Mouse (Mus musculus) spleen, adult 18-20 months (tissue): ENCODE measurements around the gene Pitpnb.

Experiments used
- DNase-seq, 2 experiments: peaks; one replicate each; pipeline ENCODE4 v3.0.0; 2022; ENCODE audit warnings: mixed read lengths in 2 of 2

The Pitpnb gene

GRCm38 (mm10) chr5:111399271-111399670 lies 68.7 kb downstream of the Pitpnb start:
- no peak for DNase-seq

- DNase-seq, result no peak
Observed at GRCm38 (mm10) chr5:111401879-111402650, 71.5 kb downstream of the Pitpnb start.

DNA sequence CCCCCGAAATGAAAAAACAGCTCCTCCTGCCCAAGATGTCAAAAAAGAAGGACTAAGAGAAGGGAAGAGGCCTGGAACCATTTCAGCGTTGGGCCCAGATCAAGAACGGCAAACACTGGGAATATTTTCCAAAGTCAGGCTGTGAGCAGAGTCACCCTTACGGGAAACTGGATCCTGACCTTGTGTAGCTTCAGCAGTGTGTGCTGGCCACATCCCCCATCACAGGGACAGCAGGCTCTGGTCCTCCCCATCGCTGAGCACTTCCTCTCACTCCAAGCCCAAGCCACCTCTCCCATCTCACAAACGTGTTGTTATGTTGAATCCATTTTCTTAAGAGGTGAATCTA lies 72.1 kb downstream of the Pitpnb start:
- DNase-seq, result no peak

DNA sequence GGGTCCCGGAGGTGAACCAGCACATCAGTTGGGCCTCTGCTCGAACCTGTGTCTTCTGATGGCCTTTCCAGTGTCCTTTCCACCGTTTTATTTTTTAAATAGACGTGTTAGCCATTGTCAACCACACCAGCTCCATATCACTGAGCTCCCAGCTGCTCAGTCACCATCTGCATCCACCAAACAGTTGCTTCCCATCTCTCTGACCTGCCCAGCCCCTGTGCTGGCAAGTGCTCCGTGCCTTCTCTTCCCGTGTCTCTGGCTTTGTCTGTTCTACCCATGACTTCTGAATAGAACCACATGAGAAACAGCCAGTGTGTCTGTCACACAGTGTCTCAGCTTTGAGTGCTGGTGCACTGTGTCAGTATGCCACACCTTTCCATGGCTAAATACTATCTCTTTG lies 74.2 kb downstream of the Pitpnb start:
- DNase-seq, result no peak

DNA sequence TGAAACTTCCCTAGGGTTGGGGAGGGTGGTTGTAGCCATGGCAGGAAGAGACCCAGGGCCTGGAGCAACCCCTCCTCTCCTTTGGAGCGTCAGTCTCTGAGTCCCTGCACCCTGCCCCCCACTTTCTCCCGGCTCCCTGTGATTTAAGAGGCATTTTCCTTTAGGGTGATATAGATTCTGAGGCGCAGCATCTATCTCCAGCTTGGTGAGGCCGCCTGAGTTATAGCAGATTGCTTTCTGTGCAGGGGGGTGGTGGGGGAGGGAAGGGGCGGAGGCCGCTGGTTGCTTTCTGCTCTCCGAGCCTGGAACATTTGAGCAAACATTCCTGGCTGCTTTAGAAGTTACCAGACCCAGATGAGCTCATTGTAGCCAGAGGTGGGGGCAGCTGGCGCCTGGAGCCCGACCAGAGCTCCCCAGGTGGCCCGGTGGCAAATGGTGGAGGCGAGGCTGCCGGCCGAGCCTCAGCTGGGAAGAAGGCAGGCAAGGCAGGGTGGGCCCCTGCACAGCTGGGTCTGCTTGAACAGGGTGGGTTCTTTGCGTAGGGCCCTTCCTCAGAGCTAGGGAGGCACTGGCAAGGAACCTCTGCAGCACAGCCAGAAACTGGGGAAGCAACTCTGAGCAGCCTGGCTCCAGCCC lies 78.0 kb downstream of the Pitpnb start:
- no peak for DNase-seq

- DNase-seq, result no peak
Observed at GRCm38 (mm10) chr5:111409412-111410044, 79.0 kb downstream of the Pitpnb start.

DNA sequence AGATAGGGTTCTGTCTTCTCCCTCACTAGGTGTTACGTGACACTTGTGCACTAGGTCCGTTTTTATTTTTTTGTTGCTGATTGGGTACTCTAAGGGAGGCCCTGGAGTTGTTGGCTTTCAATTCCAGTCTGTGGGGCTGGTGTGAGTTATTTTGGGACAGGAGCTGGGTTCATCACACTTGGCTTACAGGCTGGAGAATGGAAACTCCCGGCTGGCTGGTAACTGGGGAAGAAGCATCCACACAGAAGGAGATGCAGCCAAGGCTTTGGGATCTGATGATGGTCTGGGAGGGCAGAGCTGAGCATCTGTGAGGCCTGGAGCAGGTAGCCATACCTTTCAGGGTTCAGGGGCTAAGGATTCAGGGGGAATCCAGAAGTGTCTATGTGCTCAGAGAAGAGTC lies 80.1 kb downstream of the Pitpnb start:
- no peak for DNase-seq

DNA sequence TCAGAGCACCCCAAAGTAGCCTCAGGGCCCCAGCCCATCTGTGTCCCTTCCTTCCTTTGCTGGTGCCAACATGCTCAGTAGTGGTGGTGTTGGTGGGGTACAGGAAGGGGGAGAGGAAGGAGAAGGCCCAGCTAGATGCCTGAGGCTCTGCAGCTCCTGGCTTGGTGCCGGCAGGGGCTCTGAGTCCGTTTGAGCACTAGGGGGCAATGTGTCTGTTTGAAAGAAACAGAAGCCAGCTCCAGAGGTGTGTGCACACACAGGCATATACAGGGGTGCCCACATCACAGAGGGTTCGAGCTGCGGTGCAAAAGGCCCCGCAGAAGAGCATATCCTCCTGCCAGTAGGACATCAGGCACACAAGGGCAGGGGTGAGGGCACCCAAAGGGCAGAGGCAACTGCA lies 83.6 kb downstream of the Pitpnb start:
- DNase-seq, result peak; percentile 39 to 63

DNA sequence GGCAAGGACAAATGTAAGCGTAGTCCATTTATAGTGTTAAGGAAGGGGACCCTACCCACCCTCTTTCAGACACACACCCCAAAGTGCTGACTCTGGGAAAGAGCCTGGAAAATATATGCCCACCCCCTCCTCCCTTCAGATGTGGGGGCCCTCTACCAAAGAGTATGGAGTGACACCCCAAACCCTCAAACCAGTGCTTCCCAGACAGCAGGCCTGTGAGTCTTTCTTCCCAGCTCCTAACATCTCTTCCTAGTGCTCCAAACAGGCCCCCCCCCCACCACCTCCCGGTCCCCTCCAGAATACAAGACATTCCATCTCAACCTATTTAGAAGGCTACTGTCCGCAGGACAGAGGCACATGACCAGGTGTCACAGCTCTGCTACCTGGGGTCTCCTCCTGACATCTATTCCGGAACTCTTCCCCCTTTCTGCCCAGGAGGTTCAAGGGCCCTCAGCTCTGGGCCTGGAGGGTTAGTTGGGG lies 84.2 kb downstream of the Pitpnb start:
- no peak for DNase-seq

DNA sequence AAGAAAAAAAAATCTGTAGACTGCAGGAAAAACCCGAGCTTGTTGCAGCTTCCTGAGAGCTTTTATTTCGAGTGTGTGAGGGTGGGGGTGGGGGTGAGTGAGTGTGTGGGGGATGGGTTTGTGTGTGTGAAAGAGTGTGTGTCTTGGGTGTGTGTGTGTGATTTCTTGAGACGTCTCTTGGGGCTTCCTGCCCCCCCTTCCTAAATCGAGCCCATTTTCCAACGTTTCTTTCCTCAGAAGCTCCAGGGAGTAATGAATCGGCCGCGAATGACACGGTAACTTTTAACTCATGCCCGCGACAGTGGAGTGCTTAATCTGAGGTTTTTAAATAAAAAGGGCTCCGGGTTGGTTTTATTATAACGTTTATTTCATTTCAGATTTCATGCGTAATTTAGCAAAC lies 85.0 kb downstream of the Pitpnb start:
- DNase-seq, result no peak

DNA sequence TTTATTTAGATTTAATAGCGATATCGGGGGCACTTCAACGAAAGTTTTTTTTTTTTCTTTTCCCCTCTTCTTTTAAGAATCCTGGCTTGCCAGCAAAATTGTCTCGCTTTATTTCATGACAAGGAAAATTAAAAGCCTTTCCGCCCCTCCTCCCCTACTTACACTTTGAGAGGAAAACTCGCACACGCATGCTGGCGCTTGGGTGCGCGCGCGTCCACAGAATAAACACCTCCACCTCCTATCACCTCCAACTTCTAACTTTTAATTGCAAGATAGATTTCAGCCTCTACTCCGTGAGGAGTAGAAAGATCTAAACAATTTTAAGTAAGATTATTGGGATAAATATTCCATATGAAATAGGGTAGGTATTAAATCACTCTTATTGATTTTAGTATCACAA lies 85.5 kb downstream of the Pitpnb start:
- no peak for DNase-seq

DNA sequence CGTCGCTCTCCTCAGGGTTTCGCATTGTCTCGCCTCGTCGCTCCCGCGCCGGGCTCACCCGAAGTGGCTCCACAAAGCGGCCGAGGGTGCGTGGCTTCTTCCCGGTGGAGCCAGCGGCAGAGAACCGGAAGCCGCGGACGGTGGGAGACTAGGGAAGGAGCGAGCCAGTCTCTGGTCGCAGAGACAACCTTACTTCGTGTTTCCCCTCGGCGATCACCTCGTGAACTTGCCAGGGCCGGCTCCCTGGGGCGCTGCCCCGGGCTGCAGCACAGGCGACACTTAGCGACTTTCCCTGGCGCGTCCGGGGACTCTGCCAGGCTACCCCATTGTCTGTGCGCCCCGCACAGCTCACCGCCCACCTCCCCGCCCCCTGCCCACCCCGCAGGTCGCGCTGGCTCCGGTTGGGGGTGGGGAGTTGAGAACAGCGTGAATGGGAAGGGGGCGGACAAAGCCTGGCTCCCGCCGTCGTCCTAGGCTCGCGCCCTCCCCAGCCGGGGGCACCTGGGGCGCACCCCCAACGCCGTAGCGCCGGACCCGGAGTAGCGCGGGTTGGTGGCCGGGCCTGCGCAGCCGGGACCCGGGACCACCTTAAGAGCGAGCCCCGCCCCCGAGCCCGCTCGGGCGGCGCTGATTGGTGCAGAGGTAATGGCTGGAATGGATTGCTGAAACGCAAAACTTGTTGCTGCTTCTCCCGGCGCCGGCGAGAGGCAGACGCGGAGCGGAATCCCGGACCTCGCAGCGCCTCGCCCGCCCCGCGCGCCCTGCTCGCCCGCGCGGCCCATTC lies 86.2 kb downstream of the Pitpnb start, which contains the start of gene Mn1:
TSS of gene Mn1 (plus strand) at position 772 of the 784 bp plus-strand sequence.
- DNase-seq, result peak; percentile 42 to 57

GRCm38 (mm10) chr5:111417378-111418131 lies 87.0 kb downstream of the Pitpnb start:
- DNase-seq, result peak in 1 of 2 experiments; percentile 27

GRCm38 (mm10) chr5:111418202-111419120 lies 87.9 kb downstream of the Pitpnb start:
- DNase-seq, result no peak

- DNase-seq, result no peak
Observed at GRCm38 (mm10) chr5:111419121-111419881, 88.7 kb downstream of the Pitpnb start.

- no peak for DNase-seq
Observed at GRCm38 (mm10) chr5:111420011-111420691, 89.6 kb downstream of the Pitpnb start.

- no peak for DNase-seq
Observed at GRCm38 (mm10) chr5:111420896-111421295, 90.3 kb downstream of the Pitpnb start.

GRCm38 (mm10) chr5:111421424-111421823 lies 90.9 kb downstream of the Pitpnb start:
- no peak for DNase-seq

GRCm38 (mm10) chr5:111422058-111422800 lies 91.7 kb downstream of the Pitpnb start:
- no peak for DNase-seq
